Mouse (Mus musculus) T-helper 2 cell (primary cell): ENCODE measurements around the gene Atp12a.

Experiments used
- in situ Hi-C: fragments of 300-600 bp; cut with MboI, MseI; formaldehyde crosslinking; loops from one replicate; pipeline ENCODE4 v1.15.1; 2025; ENCODE audit warnings: high pct_unique_total_duplicates

The Atp12a gene

GRCm38 (mm10) chr14:56364711-56365237 lies at the start of gene Atp12a:
Gene Atp12a (plus strand): TSS chr14:56365068.
- in situ Hi-C loops: no loop called here

- in situ Hi-C loops: no loop called here
Observed at GRCm38 (mm10) chr14:56315519-56315918, 49.3 kb upstream of the Atp12a start.

GRCm38 (mm10) chr14:56316333-56316732 lies 48.5 kb upstream of the Atp12a start:
- in situ Hi-C loops: no loop called here

- in situ Hi-C loops: no loop called here
Observed at GRCm38 (mm10) chr14:56322982-56323381, 41.9 kb upstream of the Atp12a start.

GRCm38 (mm10) chr14:56325038-56325437 lies 39.8 kb upstream of the Atp12a start:
- in situ Hi-C loops: no loop called here

- in situ Hi-C loops: no loop called here
Observed at GRCm38 (mm10) chr14:56333700-56334099, 31.2 kb upstream of the Atp12a start.

GRCm38 (mm10) chr14:56334437-56334836 lies 30.4 kb upstream of the Atp12a start:
- in situ Hi-C loops: no loop called here

GRCm38 (mm10) chr14:56336032-56336431 lies 28.8 kb upstream of the Atp12a start:
- in situ Hi-C loops: no loop called here

- in situ Hi-C loops: no loop called here
Observed at GRCm38 (mm10) chr14:56337075-56337474, 27.8 kb upstream of the Atp12a start.

- in situ Hi-C loops: no loop called here
Observed at GRCm38 (mm10) chr14:56337696-56338095, 27.2 kb upstream of the Atp12a start.

GRCm38 (mm10) chr14:56338882-56339442 lies 25.9 kb upstream of the Atp12a start:
- in situ Hi-C loops: no loop called here

- in situ Hi-C loops: loop anchor here (10.0 kb wide), 1 partner anchor 144 kb away; no protein-coding TSS in a partner anchor
Observed at GRCm38 (mm10) chr14:56348704-56349103, 16.2 kb upstream of the Atp12a start.

- in situ Hi-C loops: loop anchor here (10.0 kb wide), 1 partner anchor 145 kb away; no protein-coding TSS in a partner anchor
Observed at GRCm38 (mm10) chr14:56349541-56349940, 15.3 kb upstream of the Atp12a start.

GRCm38 (mm10) chr14:56351959-56352660 lies 12.8 kb upstream of the Atp12a start:
- in situ Hi-C loops: no loop called here

- in situ Hi-C loops: no loop called here
Observed at GRCm38 (mm10) chr14:56354803-56355202, 10.1 kb upstream of the Atp12a start.

GRCm38 (mm10) chr14:56355396-56355795 lies 9.5 kb upstream of the Atp12a start:
- in situ Hi-C loops: no loop called here

- in situ Hi-C loops: no loop called here
Observed at GRCm38 (mm10) chr14:56356196-56356595, 8.7 kb upstream of the Atp12a start.

- in situ Hi-C loops: no loop called here
Observed at GRCm38 (mm10) chr14:56358422-56358821, 6.4 kb upstream of the Atp12a start.

- in situ Hi-C loops: no loop called here
Observed at GRCm38 (mm10) chr14:56359131-56359530, 5.7 kb upstream of the Atp12a start.

- in situ Hi-C loops: no loop called here
Observed at GRCm38 (mm10) chr14:56365292-56365691, 424 bp downstream of the Atp12a start.

- in situ Hi-C loops: no loop called here
Observed at GRCm38 (mm10) chr14:56366712-56367111, 1.8 kb downstream of the Atp12a start.

- in situ Hi-C loops: no loop called here
Observed at GRCm38 (mm10) chr14:56368834-56369233, 4.0 kb downstream of the Atp12a start.

GRCm38 (mm10) chr14:56375731-56376130 lies 10.9 kb downstream of the Atp12a start:
- in situ Hi-C loops: no loop called here
